Mouse (Mus musculus): ENCODE measurements around the gene Sh3gl1. TPM values are rescaled to one million over a fixed set of nuclear protein-coding genes. Genes with fewer than 3 reads are reported as not detected.

Gene Sh3gl1
- total RNA-seq, 2 experiments from 2014 or later, result 51.4 to 57.8 TPM

- no peak for DNase-seq (ENCODE audit: low spot score in 2 of 2)
- intact Hi-C loops (cut with DNase I), result no loop called here
Measured at GRCm38 (mm10) chr17:56007444-56008355, 28.7 kb downstream of the Sh3gl1 start.

- no peak for DNase-seq (ENCODE audit: low spot score in 2 of 2)
- intact Hi-C loops (cut with DNase I), result no loop called here
Measured at GRCm38 (mm10) chr17:56006956-56007355, 29.5 kb downstream of the Sh3gl1 start.

- DNase-seq (ENCODE audit: low spot score in 2 of 2), result no peak
- intact Hi-C loops (cut with DNase I), result no loop called here
Measured at GRCm38 (mm10) chr17:56005415-56006061, 30.9 kb downstream of the Sh3gl1 start, which contains the start of the genes Stap2 and Mpnd. Stap2 (minus strand) TSS chr17:56005584. Mpnd (plus strand) TSS chr17:56005711.

- no peak for DNase-seq (ENCODE audit: low spot score in 2 of 2)
- intact Hi-C loops (cut with DNase I), result no loop called here
Measured at GRCm38 (mm10) chr17:56003000-56003399, 33.4 kb downstream of the Sh3gl1 start.

- intact Hi-C loops (cut with DNase I), result no loop called here
- no peak for DNase-seq (ENCODE audit: low spot score in 2 of 2)
Measured at GRCm38 (mm10) chr17:55999794-56000499, 36.5 kb downstream of the Sh3gl1 start.

- no peak for DNase-seq (ENCODE audit: low spot score in 2 of 2)
- intact Hi-C loops (cut with DNase I), result no loop called here
Measured at GRCm38 (mm10) chr17:55996007-55996406, 40.4 kb downstream of the Sh3gl1 start.

GRCm38 (mm10) chr17:55990278-55990898 lies 46.0 kb downstream of the Sh3gl1 start:
- intact Hi-C loops (cut with DNase I), result no loop called here
- no peak for DNase-seq (ENCODE audit: low spot score in 2 of 2)

GRCm38 (mm10) chr17:55986030-55986961 lies 50.1 kb downstream of the Sh3gl1 start, which contains the start of gene Fsd1:
Fsd1 (plus strand) TSS chr17:55986509.
- intact Hi-C loops (cut with DNase I), result no loop called here
- DNase-seq (ENCODE audit: low spot score in 2 of 2), result peak; percentile 87 to 89

- no peak for DNase-seq (ENCODE audit: low spot score in 2 of 2)
- intact Hi-C loops (cut with DNase I), result no loop called here
Measured at GRCm38 (mm10) chr17:55977301-55977700, 59.1 kb downstream of the Sh3gl1 start.

GRCm38 (mm10) chr17:55976255-55976862 lies 60.1 kb downstream of the Sh3gl1 start:
- intact Hi-C loops (cut with DNase I), result no loop called here
- DNase-seq (ENCODE audit: low spot score in 2 of 2), result peak; percentile 76 to 81

GRCm38 (mm10) chr17:55971453-55971852 lies 65.0 kb downstream of the Sh3gl1 start:
- no peak for DNase-seq (ENCODE audit: low spot score in 2 of 2)
- intact Hi-C loops (cut with DNase I), result no loop called here

- intact Hi-C loops (cut with DNase I), result no loop called here
- DNase-seq (ENCODE audit: low spot score in 2 of 2), result no peak
Measured at GRCm38 (mm10) chr17:55969966-55970891, 66.2 kb downstream of the Sh3gl1 start, which contains the start of gene Shd. Shd (plus strand) TSS chr17:55970467.

- intact Hi-C loops (cut with DNase I), result no loop called here
- DNase-seq (ENCODE audit: low spot score in 2 of 2), result peak; percentile 66 to 80
Measured at GRCm38 (mm10) chr17:55969560-55969959, 66.9 kb downstream of the Sh3gl1 start.

GRCm38 (mm10) chr17:55968210-55968609 lies 68.2 kb downstream of the Sh3gl1 start:
- intact Hi-C loops (cut with DNase I), result no loop called here
- DNase-seq (ENCODE audit: low spot score in 2 of 2), result no peak

GRCm38 (mm10) chr17:55967186-55967585 lies 69.2 kb downstream of the Sh3gl1 start:
- no peak for DNase-seq (ENCODE audit: low spot score in 2 of 2)
- intact Hi-C loops (cut with DNase I), result no loop called here

All from left cerebral cortex, postnatal 14 days (tissue).